Mouse (Mus musculus): ENCODE measurements around the gene Ube2g2.

- TF ChIP-seq CTCF (IDR thresholded peaks at IDR 0.05; ENCODE audit: low read depth) = no peak
- no peak for TF ChIP-seq EP300 (IDR thresholded peaks at IDR 0.05; ENCODE audit: low read depth)
These were observed 11.9 kb downstream of the Ube2g2 start for GRCm38 (mm10) chr10:77634016-77634415.
